Mouse (Mus musculus) midbrain, embryonic 10.5 days (tissue): ENCODE measurements around the gene Slc45a1. TPM values are rescaled to one million over a fixed set of nuclear protein-coding genes. Genes with fewer than 3 reads are reported as not detected.
A peak's percentile ranks its signal among the peaks of the same experiment; 100 is the strongest.

ENCODE experiments used
- DNase-seq: peaks from one replicate; pipeline ENCODE4 v3.0.0-alpha.2; 2017; ENCODE audit warnings: low spot score
- H3K27ac ChIP-seq: fragments of 300-500 bp; sonication (generic); replicated peaks from 2 replicates; pipeline ENCODE4 v1.5.1; 2016; ENCODE audit warnings: mild to moderate bottlenecking
- H3K27me3 ChIP-seq: fragments of 300-500 bp; sonication (generic); 2 replicates; pipeline ENCODE4 v1.6.1; 2016; ENCODE audit warnings: low read depth, mild to moderate bottlenecking; ENCODE audit not compliant: poor library complexity, severe bottlenecking
- H3K36me3 ChIP-seq: fragments of 300-500 bp; sonication (generic); 2 replicates; pipeline ENCODE4 v1.6.1; 2016; ENCODE audit warnings: mild to moderate bottlenecking, moderate library complexity
- H3K4me1 ChIP-seq: fragments of 300-500 bp; sonication (generic); 2 replicates; pipeline ENCODE4 v1.6.1; 2016
- H3K4me3 ChIP-seq: fragments of 300-500 bp; sonication (generic); 2 replicates; pipeline ENCODE4 v1.5.1; 2016; ENCODE audit warnings: mild to moderate bottlenecking, moderate library complexity
- H3K9me3 ChIP-seq: fragments of 300-500 bp; sonication (generic); replicated peaks from 2 replicates; pipeline ENCODE4 v1.6.1; 2016; ENCODE audit warnings: mild to moderate bottlenecking
- WGBS: fragments of 180-500 bp; shearing (Covaris S2); methylation state at CpG from one replicate; pipeline ENCODE4 v1.1.7; 2016; 5-methylcytosine and 5-hydroxymethylcytosine counted together
- polyA plus RNA-seq: library from polyadenylated mRNA; unstranded; fragments of >200 nt; fragmentation: Nextera tagmentation; extraction: Ambion mirVana; gene quantifications from 2 replicates; pipeline ENCODE4 v1.2.1, GENCODE M21; 2016

Gene Slc45a1
- polyA plus RNA-seq, 1 experiment from 2014 or later: 1.7 TPM

- H3K4me1 ChIP-seq: peaks cover 17% of the 10 kb centered on the region
- no peak for DNase-seq
- H3K27me3 ChIP-seq: peaks cover 36% of the 10 kb centered on the region
- H3K4me3 ChIP-seq: no peak overlapping the region
- 87% methylated on average over 5 of the region's 5 CpGs for WGBS
- H3K27ac ChIP-seq: no peak overlapping the region
- no peaks in the 10 kb centered on the region for H3K36me3 ChIP-seq
- H3K9me3 ChIP-seq: no peaks in the 10 kb centered on the region
Measured at GRCm38 (mm10) chr4:150649327-150649726, 2.6 kb downstream of the Slc45a1 start.

GRCm38 (mm10) chr4:150644299-150644698, 7.7 kb downstream of the Slc45a1 start:
- 92% methylated on average over 9 of the region's 9 CpGs for WGBS
- H3K9me3 ChIP-seq: no peaks in the 10 kb centered on the region
- no peaks in the 10 kb centered on the region for H3K27me3 ChIP-seq
- H3K36me3 ChIP-seq: no peaks in the 10 kb centered on the region
- H3K4me1 ChIP-seq: no peaks in the 10 kb centered on the region
- 0 out of 2 replicates have a peak overlapping the region, but pooled peaks have one; percentile 33 for H3K27ac ChIP-seq
- H3K4me3 ChIP-seq: no peak overlapping the region
- DNase-seq: no peak

GRCm38 (mm10) chr4:150636635-150637034, 15.3 kb downstream of the Slc45a1 start:
- H3K9me3 ChIP-seq: no peaks in the 10 kb centered on the region
- 82% methylated on average over 6 of the region's 6 CpGs for WGBS

GRCm38 (mm10) chr4:150635568-150635967, 16.4 kb downstream of the Slc45a1 start:
- H3K27ac ChIP-seq: no peak overlapping the region
- 0 out of 2 replicates have a peak, but pooled peaks cover 3% of the 10 kb centered on the region for H3K4me1 ChIP-seq
- WGBS: 90% methylated on average over 10 of the region's 10 CpGs
- no peak for DNase-seq
- H3K9me3 ChIP-seq: no peaks in the 10 kb centered on the region
- no peak overlapping the region for H3K4me3 ChIP-seq
- H3K36me3 ChIP-seq: no peaks in the 10 kb centered on the region
- H3K27me3 ChIP-seq: no peaks in the 10 kb centered on the region

More at GRCm38 (mm10) chr4:150636635-150637034, 15.3 kb downstream of the Slc45a1 start:
- Histone ChIP-seq H3K27me3 (no peaks in the 10 kb centered on the region), H3K4me3 (no peak overlapping the region), H3K27ac (no peak overlapping the region), H3K36me3 (no peaks in the 10 kb centered on the region), H3K4me1 (0 out of 2 replicates have a peak, but pooled peaks cover 3% of the 10 kb centered on the region)
- no peak for DNase-seq

- WGBS: 90% methylated on average over 11 of the region's 11 CpGs
- no peak for DNase-seq
Measured at GRCm38 (mm10) chr4:150629266-150629665, 22.7 kb downstream of the Slc45a1 start.

GRCm38 (mm10) chr4:150625951-150626732, 25.8 kb downstream of the Slc45a1 start:
- 52% methylated on average over 6 of the region's 6 CpGs for WGBS
- H3K36me3 ChIP-seq: peaks cover 28% of the 10 kb centered on the region
- no peaks in the 10 kb centered on the region for H3K27me3 ChIP-seq
- peaks cover 6% of the 10 kb centered on the region; the same call in 1 of the 2 replicates for H3K4me1 ChIP-seq
- H3K4me3 ChIP-seq: no peak overlapping the region
- no peak overlapping the region for H3K27ac ChIP-seq
- DNase-seq: peak; percentile 57
- H3K9me3 ChIP-seq: no peaks in the 10 kb centered on the region

More at GRCm38 (mm10) chr4:150629266-150629665, 22.7 kb downstream of the Slc45a1 start:
- Histone ChIP-seq H3K27ac (no peak overlapping the region), H3K27me3 (no peaks in the 10 kb centered on the region), H3K36me3 (no peaks in the 10 kb centered on the region), H3K9me3 (no peaks in the 10 kb centered on the region), H3K4me3 (no peak overlapping the region), H3K4me1 (peaks cover 10% of the 10 kb centered on the region; the same call in 1 of the 2 replicates)

GRCm38 (mm10) chr4:150625425-150625824, 26.5 kb downstream of the Slc45a1 start:
- no peak overlapping the region for H3K4me3 ChIP-seq
- no peaks in the 10 kb centered on the region for H3K9me3 ChIP-seq
- H3K27ac ChIP-seq: no peak overlapping the region
- peak; percentile 71 for DNase-seq
- no peaks in the 10 kb centered on the region for H3K27me3 ChIP-seq
- H3K4me1 ChIP-seq: peaks cover 6% of the 10 kb centered on the region; the same call in 1 of the 2 replicates
- H3K36me3 ChIP-seq: peaks cover 35% of the 10 kb centered on the region
- WGBS: 60% methylated on average over 1 of the region's 1 CpGs

- DNase-seq: no peak
- no peak overlapping the region for H3K4me3 ChIP-seq
- WGBS: 81% methylated on average over 4 of the region's 4 CpGs
- no peaks in the 10 kb centered on the region for H3K27me3 ChIP-seq
- peaks cover 40% of the 10 kb centered on the region for H3K36me3 ChIP-seq
- peaks cover 6% of the 10 kb centered on the region; the same call in 1 of the 2 replicates for H3K4me1 ChIP-seq
- no peak overlapping the region for H3K27ac ChIP-seq
- H3K9me3 ChIP-seq: no peaks in the 10 kb centered on the region
Measured at GRCm38 (mm10) chr4:150624933-150625332, 27.0 kb downstream of the Slc45a1 start.

- Histone ChIP-seq H3K4me1 (peaks cover 6% of the 10 kb centered on the region; the same call in 1 of the 2 replicates), H3K27ac (no peak overlapping the region), H3K4me3 (no peak overlapping the region), H3K9me3 (no peaks in the 10 kb centered on the region), H3K27me3 (no peaks in the 10 kb centered on the region), H3K36me3 (peaks cover 45% of the 10 kb centered on the region)
- no peak for DNase-seq
- 76% methylated on average over 11 of the region's 11 CpGs for WGBS
Measured at GRCm38 (mm10) chr4:150624214-150624823, 27.7 kb downstream of the Slc45a1 start.

- H3K27ac ChIP-seq: no peak overlapping the region
- H3K27me3 ChIP-seq: no peaks in the 10 kb centered on the region
- WGBS: 92% methylated on average over 13 of the region's 13 CpGs
- H3K9me3 ChIP-seq: no peaks in the 10 kb centered on the region
- H3K4me1 ChIP-seq: peaks cover 6% of the 10 kb centered on the region; the same call in 1 of the 2 replicates
- peaks cover 62% of the 10 kb centered on the region for H3K36me3 ChIP-seq
- H3K4me3 ChIP-seq: no peak overlapping the region
- DNase-seq: no peak
Measured at GRCm38 (mm10) chr4:150622641-150623040, 29.3 kb downstream of the Slc45a1 start.

- H3K4me1 ChIP-seq: peaks cover 10% of the 10 kb centered on the region
- no peaks in the 10 kb centered on the region for H3K9me3 ChIP-seq
- no peaks in the 10 kb centered on the region for H3K27me3 ChIP-seq
- no peak for DNase-seq
- H3K27ac ChIP-seq: no peak overlapping the region
- WGBS: 93% methylated on average over 7 of the region's 7 CpGs
- H3K4me3 ChIP-seq: no peak overlapping the region
- H3K36me3 ChIP-seq: peaks cover 98% of the 10 kb centered on the region
Measured at GRCm38 (mm10) chr4:150619011-150619410, 33.0 kb downstream of the Slc45a1 start.

GRCm38 (mm10) chr4:150616841-150617240, 35.1 kb downstream of the Slc45a1 start:
- peaks cover 99% of the 10 kb centered on the region for H3K36me3 ChIP-seq
- no peaks in the 10 kb centered on the region for H3K9me3 ChIP-seq
- H3K27ac ChIP-seq: no peak overlapping the region
- H3K4me1 ChIP-seq: peaks cover 10% of the 10 kb centered on the region
- no peaks in the 10 kb centered on the region for H3K27me3 ChIP-seq
- no peak for DNase-seq
- no peak overlapping the region for H3K4me3 ChIP-seq
- WGBS: 98% methylated on average over 20 of the region's 20 CpGs

GRCm38 (mm10) chr4:150616029-150616420, 35.9 kb downstream of the Slc45a1 start:
- 92% methylated on average over 13 of the region's 13 CpGs for WGBS
- no peak overlapping the region for H3K27ac ChIP-seq
- no peak overlapping the region for H3K4me3 ChIP-seq
- no peaks in the 10 kb centered on the region for H3K27me3 ChIP-seq
- H3K4me1 ChIP-seq: peaks cover 10% of the 10 kb centered on the region
- H3K36me3 ChIP-seq: peaks cover 98% of the 10 kb centered on the region
- DNase-seq: no peak
- no peaks in the 10 kb centered on the region for H3K9me3 ChIP-seq
